Mouse (Mus musculus) cerebellum, adult (tissue): ENCODE results near the gene Cog6.
A peak's percentile ranks its signal among the peaks of the same experiment; 100 is the strongest.
"Not testable (repeated sequence)": the region's sequence is repeated elsewhere in the genome, so short reads cannot be mapped to it uniquely, and the experiment has no call there.

Experiments
- ATAC-seq: cut with Nextera tagmentation; 2 replicates; pipeline ENCODE4 v1.9.2; 2017; ENCODE audit warnings: mild to moderate bottlenecking, moderate library complexity, mixed read lengths; ENCODE audit not compliant: insufficient number of reproducible peaks, low FRiP score, low TSS enrichment

Gene Cog6

DNA sequence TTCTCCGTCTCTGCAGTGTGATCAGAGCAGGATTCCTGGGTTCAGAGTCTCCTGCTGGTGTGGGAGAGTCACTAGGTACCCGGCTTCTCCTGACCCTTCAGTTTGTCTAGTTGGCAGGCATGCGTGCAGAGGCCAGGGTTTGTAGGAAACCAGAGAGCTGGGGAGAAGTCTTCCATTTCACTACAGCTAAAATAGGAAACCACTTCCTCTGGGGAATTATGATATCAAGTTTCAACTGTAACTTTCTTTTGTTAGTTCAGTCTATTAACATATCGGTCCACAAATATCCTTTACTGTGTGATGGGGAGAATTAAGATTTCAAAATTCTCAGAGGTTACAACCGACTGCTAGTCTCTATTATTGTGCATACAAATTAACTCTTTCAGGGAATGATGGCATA, 19.0 kb upstream of the Cog6 start:
- no peak for ATAC-seq

GRCm38 (mm10) chr3:53033448-53033847, 16.4 kb upstream of the Cog6 start:
- 0 out of 2 replicates have a peak, but pooled peaks have one; percentile 52 for ATAC-seq

GRCm38 (mm10) chr3:53032432-53032831, 15.4 kb upstream of the Cog6 start:
- no peak for ATAC-seq

- ATAC-seq: no peak
These were observed 14.5 kb upstream of the Cog6 start for GRCm38 (mm10) chr3:53031586-53031985.

GRCm38 (mm10) chr3:53029046-53029445, 12.0 kb upstream of the Cog6 start:
- ATAC-seq: 0 out of 2 replicates have a peak, but pooled peaks have one; percentile 61

GRCm38 (mm10) chr3:53027333-53027732, 10.3 kb upstream of the Cog6 start:
- ATAC-seq: no peak

DNA sequence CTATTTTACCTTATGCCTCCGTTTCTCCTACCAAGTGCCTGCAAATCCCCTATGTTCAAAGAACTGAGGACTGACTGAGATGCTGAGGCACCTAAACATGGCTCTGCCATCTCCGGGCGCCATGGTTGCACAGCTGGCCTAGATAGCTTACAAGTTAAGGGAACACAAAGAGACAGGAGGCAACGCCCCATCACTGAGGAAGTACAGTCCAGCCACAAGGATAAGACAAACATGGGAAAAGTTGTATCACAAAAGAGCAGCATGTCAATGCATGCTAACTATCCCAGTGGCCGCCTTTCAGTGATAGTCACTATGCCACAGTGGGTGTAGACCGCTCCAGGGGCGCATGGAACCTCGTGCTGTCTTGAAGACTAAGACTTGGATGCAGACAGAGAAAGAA, 9.6 kb downstream of the Cog6 start:
- ATAC-seq: no peak

DNA sequence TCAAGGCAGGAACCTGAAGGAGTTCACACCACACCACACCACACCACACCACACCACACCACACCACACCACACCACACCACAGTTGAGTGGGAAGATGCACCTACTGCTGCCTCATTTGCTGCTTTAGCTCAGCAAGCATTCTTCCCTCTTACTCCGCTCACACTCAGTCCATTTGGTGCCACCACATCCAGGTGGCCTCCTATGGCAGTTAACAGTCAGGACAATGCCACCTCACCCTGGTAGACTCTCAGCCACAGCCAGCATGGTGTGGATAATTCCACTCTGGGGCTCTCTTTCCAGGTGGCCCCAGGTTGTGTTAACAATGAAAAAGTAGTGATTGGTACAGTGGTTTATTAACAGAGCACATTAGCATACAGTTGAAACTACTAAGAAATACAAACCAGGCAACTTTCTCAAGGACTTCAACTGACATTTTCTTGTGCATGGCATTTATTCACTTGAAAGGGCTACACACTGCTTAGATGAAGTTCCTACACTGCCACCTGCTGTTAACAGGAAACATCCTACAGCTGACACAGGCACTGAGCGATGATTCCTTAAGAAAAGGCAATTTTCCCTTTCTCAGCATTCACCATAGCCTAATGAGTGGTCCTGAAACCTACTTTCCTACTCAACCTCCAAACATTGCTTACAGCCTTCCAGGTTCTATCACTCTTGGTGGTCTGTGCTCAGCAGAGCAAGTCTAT, 12.5 kb downstream of the Cog6 start:
- no peak for ATAC-seq

- no peak for ATAC-seq
These were observed 15.0 kb downstream of the Cog6 start for GRCm38 (mm10) chr3:53002076-53002475.

DNA sequence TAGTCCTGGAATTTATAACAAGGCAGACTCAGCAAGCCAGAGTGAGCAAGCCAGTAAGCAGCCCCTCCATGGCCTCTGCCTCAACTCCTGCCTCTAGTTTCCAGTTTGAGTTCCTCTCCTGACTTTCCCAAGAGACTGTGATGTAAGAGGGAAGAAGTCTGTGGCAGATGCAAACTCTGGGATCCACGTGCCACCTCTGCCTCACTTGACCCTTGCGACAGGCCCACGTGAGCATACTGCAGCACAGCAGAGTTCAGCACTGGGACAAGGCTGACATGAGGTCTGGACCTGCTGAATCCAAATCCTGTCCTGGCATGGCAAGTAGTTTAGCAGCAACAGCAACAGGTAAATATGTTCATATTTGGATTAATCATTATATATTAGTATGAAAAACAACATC, 17.0 kb downstream of the Cog6 start:
- ATAC-seq: no peak

- ATAC-seq: no peak
These were observed 17.9 kb downstream of the Cog6 start for GRCm38 (mm10) chr3:52999016-52999744.

DNA sequence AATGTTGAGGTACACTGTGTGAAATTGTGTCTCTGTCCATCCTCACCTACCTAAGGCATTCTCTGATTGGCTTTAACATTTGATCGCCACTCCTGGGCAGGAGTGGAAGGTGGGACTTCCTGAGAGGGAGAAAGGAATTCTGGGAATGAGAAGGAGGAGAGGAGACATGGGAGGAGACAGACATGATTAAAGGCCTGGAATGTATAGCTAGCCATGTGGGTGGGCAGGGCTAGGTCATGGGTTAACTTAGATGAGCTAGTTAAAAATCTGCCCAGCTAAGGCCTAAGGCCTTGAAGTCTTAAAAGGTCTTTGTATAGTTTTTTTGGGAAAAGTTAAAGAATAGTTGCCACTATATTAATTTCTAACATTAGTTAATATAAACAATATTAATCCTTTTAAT, 19.7 kb downstream of the Cog6 start:
- ATAC-seq: no peak

- no peak for ATAC-seq
These were observed 20.4 kb downstream of the Cog6 start for GRCm38 (mm10) chr3:52996635-52997034.

- ATAC-seq: no peak
These were observed 22.4 kb downstream of the Cog6 start for GRCm38 (mm10) chr3:52994666-52995065.

DNA sequence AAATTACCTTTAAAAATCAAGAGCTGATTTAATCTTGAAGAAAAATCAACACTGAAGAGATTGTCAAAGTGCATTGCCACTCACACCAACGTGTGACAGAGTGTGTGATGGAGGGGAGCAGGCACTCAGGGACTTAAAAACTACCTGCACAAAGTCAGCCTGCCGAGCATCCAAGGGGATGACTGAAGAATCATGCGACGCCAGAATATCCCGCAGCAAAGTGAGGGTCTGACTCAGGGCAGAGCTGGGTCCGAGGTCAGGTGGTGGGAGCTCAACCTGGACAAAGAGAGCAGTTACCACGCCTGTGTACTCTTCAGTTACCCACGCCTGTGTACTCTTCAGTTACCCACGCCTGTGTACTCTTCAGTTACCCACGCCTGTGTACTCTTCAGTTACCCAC, 23.7 kb downstream of the Cog6 start:
- ATAC-seq: no peak

- no peak for ATAC-seq
These were observed 26.8 kb downstream of the Cog6 start for GRCm38 (mm10) chr3:52990041-52990737.

DNA sequence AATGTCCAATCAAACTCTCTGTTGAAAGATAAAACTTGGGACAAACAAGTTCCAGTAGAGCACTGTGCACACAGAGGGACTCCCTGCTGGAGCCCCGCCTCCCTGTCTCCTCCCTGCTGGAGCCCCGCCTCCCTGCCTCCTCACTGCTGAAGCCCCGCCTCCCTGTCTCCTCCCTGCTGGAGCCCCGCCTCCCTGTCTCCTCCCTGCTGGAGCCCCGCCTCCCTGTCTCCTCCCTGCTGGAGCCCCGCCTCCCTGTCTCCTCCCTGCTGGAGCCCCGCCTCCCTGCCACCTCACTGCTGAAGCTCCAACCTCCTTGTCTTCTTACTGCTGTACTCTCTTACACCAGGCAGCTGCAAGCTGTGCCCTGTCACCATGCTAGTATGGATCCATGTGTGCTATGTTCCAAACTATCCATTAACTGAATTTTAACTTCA, 31.5 kb downstream of the Cog6 start:
- not testable (repeated sequence) for ATAC-seq

DNA sequence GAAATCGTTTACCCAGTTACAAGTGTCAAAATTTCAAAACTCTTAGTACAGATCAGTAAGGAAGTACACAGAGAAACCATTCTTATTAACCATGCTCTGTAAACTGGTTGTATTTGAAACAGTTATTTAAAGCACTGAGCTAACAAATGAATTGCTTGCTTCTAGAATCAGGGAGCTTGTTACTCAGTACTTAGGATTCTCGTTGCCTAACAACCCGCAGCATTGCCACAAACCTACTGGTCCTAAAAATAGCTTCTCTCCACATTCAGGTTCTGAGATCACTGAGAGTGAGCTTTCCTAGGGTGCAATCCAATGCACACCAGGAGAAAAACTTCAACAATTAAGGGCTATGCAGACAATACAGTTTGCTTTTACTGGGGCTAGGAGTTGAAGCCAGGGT, 33.3 kb downstream of the Cog6 start:
- no peak for ATAC-seq

- no peak for ATAC-seq
These were observed 34.0 kb downstream of the Cog6 start for GRCm38 (mm10) chr3:52982993-52983392.

GRCm38 (mm10) chr3:52974674-52975556, 42.1 kb downstream of the Cog6 start:
- ATAC-seq: peak; percentile 87
